Mouse (Mus musculus) MEL (cell line): ENCODE results near the gene Tlx2. TPM values are rescaled to one million over a fixed set of nuclear protein-coding genes. Genes with fewer than 3 reads are reported as not detected.

Experiments used
- DNase-seq: peaks from one replicate; pipeline ENCODE4 v3.0.0; 2011; ENCODE audit warnings: low read depth, low spot score
- H3K27ac ChIP-seq: 2 replicates; pipeline ENCODE4 v1.5.1; 2012; ENCODE audit warnings: low read depth, mild to moderate bottlenecking, control low read depth, low read length, moderate library complexity; ENCODE audit not compliant: control insufficient read depth
- H3K27me3 ChIP-seq, 2 experiments: fragments of 150-350 bp in 1 of 2; sonication (generic) in 1 of 2; 2 replicates each; pipeline ENCODE4 v1.6.1; 2012; ENCODE audit warnings: low read length in 2 of 2, mild to moderate bottlenecking in 2 of 2, improper control_type of control experiment in 1 of 2, moderate library complexity in 1 of 2; ENCODE audit not compliant: insufficient read depth in 2 of 2, control insufficient read depth in 1 of 2
- H3K36me3 ChIP-seq, 2 experiments: 2 replicates each; pipeline ENCODE4 v1.6.1; 2012 to 2014; ENCODE audit warnings: low read length in 2 of 2, improper control_type of control experiment in 1 of 2, inconsistent platforms in 1 of 2, mild to moderate bottlenecking in 1 of 2; ENCODE audit not compliant: insufficient read depth in 2 of 2, control insufficient read depth in 1 of 2
- H3K4me1 ChIP-seq, 2 experiments: fragments of 150-350 bp in 1 of 2; sonication (generic) in 1 of 2; 2 replicates each; pipeline ENCODE4 v1.6.1; 2012; ENCODE audit warnings: low read length in 2 of 2, improper control_type of control experiment in 1 of 2, mild to moderate bottlenecking in 1 of 2; ENCODE audit not compliant: insufficient read depth in 2 of 2, control insufficient read depth in 1 of 2
- H3K4me3 ChIP-seq, 2 experiments: fragments of 150-350 bp in 1 of 2; sonication (generic) in 1 of 2; 2 replicates each; pipeline ENCODE4 v1.5.1; 2012; ENCODE audit warnings: low read depth in 2 of 2, low read length in 2 of 2, mild to moderate bottlenecking in 2 of 2, moderate library complexity in 2 of 2, control low read depth in 1 of 2, improper control_type of control experiment in 1 of 2; ENCODE audit not compliant: control insufficient read depth in 1 of 2, insufficient read depth in 1 of 2
- H3K79me2 ChIP-seq: 2 replicates; pipeline ENCODE4 v1.6.1; 2012; ENCODE audit warnings: mild to moderate bottlenecking, low read length, moderate library complexity; ENCODE audit not compliant: control insufficient read depth, poor library complexity, insufficient read depth
- H3K9ac ChIP-seq: 2 replicates; pipeline ENCODE4 v1.6.1; 2012; ENCODE audit warnings: low read depth, mild to moderate bottlenecking, control low read depth, low read length, moderate library complexity; ENCODE audit not compliant: control insufficient read depth, poor library complexity, severe bottlenecking
- H3K9me3 ChIP-seq: fragments of 150-350 bp; sonication (generic); replicated peaks from 2 replicates; pipeline ENCODE4 v1.6.1; 2012; ENCODE audit warnings: mild to moderate bottlenecking, low read length, improper control_type of control experiment, moderate library complexity; ENCODE audit not compliant: insufficient read depth
- BHLHE40 ChIP-seq: IDR thresholded peaks from 2 replicates; pipeline ENCODE4 v1.6.1; 2012; ENCODE audit warnings: low read depth, mild to moderate bottlenecking, inconsistent platforms, low read length, improper control_type of control experiment, borderline replicate concordance
- CHD1 ChIP-seq: IDR thresholded peaks from 2 replicates; pipeline ENCODE4 v1.6.1; 2012; ENCODE audit warnings: low read depth, mild to moderate bottlenecking, inconsistent platforms, low read length, improper control_type of control experiment
- CHD2 ChIP-seq: IDR thresholded peaks from 2 replicates; pipeline ENCODE4 v1.6.1; 2011; ENCODE audit warnings: low read length, improper control_type of control experiment
- CTCF ChIP-seq, 3 experiments: IDR thresholded peaks in 2 of 3; conservative IDR thresholded peaks in 1 of 3; 2 replicates each; pipeline ENCODE4 v1.5.1; 2011 to 2012; ENCODE audit warnings: low read length in 3 of 3, low read depth in 2 of 3, mild to moderate bottlenecking in 2 of 3, improper control_type of control experiment in 1 of 3, inconsistent platforms in 1 of 3, mixed read lengths in 1 of 3, moderate library complexity in 1 of 3; ENCODE audit not compliant: control insufficient read depth in 1 of 3, insufficient read depth in 1 of 3, poor library complexity in 1 of 3, severe bottlenecking in 1 of 3
- EP300 ChIP-seq, 2 experiments: IDR thresholded peaks; 2 replicates each; pipeline ENCODE4 v1.6.1; 2011; ENCODE audit warnings: improper control_type of control experiment in 2 of 2, low read length in 2 of 2, low read depth in 1 of 2, mild to moderate bottlenecking in 1 of 2
- GABPA ChIP-seq: IDR thresholded peaks from 2 replicates; pipeline ENCODE4 v1.6.1; 2012; ENCODE audit warnings: low read depth, mild to moderate bottlenecking, inconsistent platforms, low read length, improper control_type of control experiment, moderate library complexity
- GATA1 ChIP-seq: IDR thresholded peaks from 2 replicates; pipeline ENCODE4 v1.6.1; 2011; ENCODE audit warnings: low read depth, low read length, improper control_type of control experiment
- HCFC1 ChIP-seq: IDR thresholded peaks from 2 replicates; pipeline ENCODE4 v1.6.1; 2012; ENCODE audit warnings: low read depth, mild to moderate bottlenecking, inconsistent platforms, low read length, improper control_type of control experiment, moderate library complexity
- MXI1 ChIP-seq: IDR thresholded peaks from 2 replicates; pipeline ENCODE4 v1.6.1; 2011; ENCODE audit warnings: mild to moderate bottlenecking, low read depth, low read length, improper control_type of control experiment
- NELFE ChIP-seq: IDR thresholded peaks from 2 replicates; pipeline ENCODE4 v1.6.1; 2011; ENCODE audit warnings: low read depth, low read length, improper control_type of control experiment
- POLR2AphosphoS2 ChIP-seq: IDR thresholded peaks from 2 replicates; pipeline ENCODE4 v1.6.1; 2011; ENCODE audit warnings: low read length, improper control_type of control experiment
- POLR2AphosphoS5 ChIP-seq: IDR thresholded peaks from 2 replicates; pipeline ENCODE4 v1.6.1; 2012; ENCODE audit warnings: low read depth, borderline replicate concordance, mild to moderate bottlenecking, inconsistent platforms, low read length, moderate library complexity, mixed read lengths
- SIN3A ChIP-seq: IDR thresholded peaks from 2 replicates; pipeline ENCODE4 v1.6.1; 2012; ENCODE audit warnings: low read length, improper control_type of control experiment, inconsistent platforms
- SMC3 ChIP-seq: IDR thresholded peaks from 2 replicates; pipeline ENCODE4 v1.6.1; 2011; ENCODE audit warnings: low read depth, low read length, improper control_type of control experiment
- TCF12 ChIP-seq: IDR thresholded peaks from 2 replicates; pipeline ENCODE4 v1.6.1; 2014; ENCODE audit warnings: low read depth, mild to moderate bottlenecking, inconsistent platforms, low read length, improper control_type of control experiment, moderate library complexity
- UBTF ChIP-seq: IDR thresholded peaks from 2 replicates; pipeline ENCODE4 v1.6.1; 2012; ENCODE audit warnings: low read depth, mild to moderate bottlenecking, inconsistent platforms, low read length, improper control_type of control experiment, moderate library complexity, borderline replicate concordance; ENCODE audit not compliant: insufficient read depth
- ZKSCAN1 ChIP-seq: IDR thresholded peaks from 2 replicates; pipeline ENCODE4 v1.6.1; 2012; ENCODE audit warnings: low read depth, mild to moderate bottlenecking, inconsistent platforms, low read length, improper control_type of control experiment, moderate library complexity
- ZMIZ1 ChIP-seq: IDR thresholded peaks from 2 replicates; pipeline ENCODE4 v1.6.1; 2012; ENCODE audit warnings: low read depth, mild to moderate bottlenecking, inconsistent platforms, low read length, improper control_type of control experiment, moderate library complexity
- polyA plus RNA-seq, 2 experiments: library from polyadenylated mRNA; stranded (reverse) in 1 of 2; unstranded in 1 of 2; fragments of >175 nt in 1 of 2; fragments of >200 nt in 1 of 2; gene quantifications; 2 replicates each; pipeline versions ENCODE4 v1.2.1 to v1.2.4; 2012; ENCODE audit warnings: low replicate concordance in 2 of 2, low read depth in 1 of 2; ENCODE audit not compliant: insufficient read length in 2 of 2, insufficient read depth in 1 of 2, missing spikeins in 1 of 2
- total RNA-seq: library from RNA; depleted of rRNA; stranded (reverse); fragments of 300-350 nt; gene quantifications from 2 replicates; pipeline ENCODE4 v1.2.3, GENCODE M21; 2012

The Tlx2 gene
- total and polyA plus RNA-seq, 3 experiments = not detected

DNA sequence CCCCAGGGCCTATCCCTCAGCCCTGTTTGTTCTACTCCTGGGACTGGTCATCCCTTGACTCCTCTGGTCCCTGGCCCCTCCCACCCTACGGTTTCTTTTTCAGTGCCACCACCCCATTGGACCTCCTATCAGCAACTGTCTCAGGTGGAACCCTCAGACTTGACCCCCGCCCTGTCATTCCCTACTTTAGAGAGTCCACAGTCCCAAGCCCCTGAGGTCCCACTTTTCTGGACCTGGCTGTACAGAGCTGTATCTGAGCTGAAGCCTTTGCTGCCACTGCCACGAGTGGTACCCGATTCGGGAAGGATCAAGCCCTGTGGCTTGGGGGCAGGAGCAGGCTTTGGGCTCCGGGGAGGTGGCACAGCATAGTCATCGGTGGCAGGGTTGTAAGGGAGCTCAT, 39.0 kb downstream of the Tlx2 start:
- no peak for DNase-seq
- H3K4me3 ChIP-seq = no peak overlapping the region
- peaks cover 0 to 5% of the 10 kb centered on the region in 2 experiments; a peak in 2 of 4 replicates for H3K4me1 ChIP-seq
- no peak overlapping the region for H3K27ac ChIP-seq
- H3K9ac ChIP-seq = no peak overlapping the region
- H3K36me3 ChIP-seq = peaks cover 0 to 4% of the 10 kb centered on the region in 2 experiments; a peak in 2 of 4 replicates
- H3K79me2 ChIP-seq = peaks cover 9% of the 10 kb centered on the region
- H3K27me3 ChIP-seq = no peaks in the 10 kb centered on the region; a peak in 1 of 4 replicates
- TF ChIP-seq NELFE = no peak
- TF ChIP-seq EP300 (IDR thresholded peaks at IDR 0.05; ENCODE audit: low read depth in 1 of 2, low read length in 2 of 2) = no peak
- no peak for TF ChIP-seq SMC3
- no peak for TF ChIP-seq MXI1
- no peak for TF ChIP-seq TCF12
- no peak for TF ChIP-seq GATA1
- no peak for TF ChIP-seq POLR2AphosphoS2
- no peak for TF ChIP-seq POLR2AphosphoS5
- TF ChIP-seq CHD2 = no peak
- TF ChIP-seq, all 39 proteins: peak for 0
- H3K9me3 ChIP-seq = no peaks in the 10 kb centered on the region

- Histone ChIP-seq H3K4me1 (peaks cover 0 to 5% of the 10 kb centered on the region in 2 experiments; a peak in 2 of 4 replicates), H3K27ac (no peak overlapping the region)
- TF ChIP-seq ZMIZ1 (no peak), GATA1 (no peak), BHLHE40 (no peak), SIN3A (no peak), CHD2 (no peak), HCFC1 (no peak), CTCF (IDR thresholded peaks at IDR 0.05 in 2 of 3, conservative IDR thresholded peaks at IDR 0.05 in 1 of 3; ENCODE audit: control insufficient read depth in 1 of 3, insufficient read depth in 1 of 3, low read depth in 2 of 3, low read length in 3 of 3, poor library complexity in 1 of 3, severe bottlenecking in 1 of 3) (no peak), MXI1 (no peak), GABPA (no peak), UBTF (no peak)
Observed at GRCm38 (mm10) chr6:83029777-83030176, 40.3 kb downstream of the Tlx2 start.

DNA sequence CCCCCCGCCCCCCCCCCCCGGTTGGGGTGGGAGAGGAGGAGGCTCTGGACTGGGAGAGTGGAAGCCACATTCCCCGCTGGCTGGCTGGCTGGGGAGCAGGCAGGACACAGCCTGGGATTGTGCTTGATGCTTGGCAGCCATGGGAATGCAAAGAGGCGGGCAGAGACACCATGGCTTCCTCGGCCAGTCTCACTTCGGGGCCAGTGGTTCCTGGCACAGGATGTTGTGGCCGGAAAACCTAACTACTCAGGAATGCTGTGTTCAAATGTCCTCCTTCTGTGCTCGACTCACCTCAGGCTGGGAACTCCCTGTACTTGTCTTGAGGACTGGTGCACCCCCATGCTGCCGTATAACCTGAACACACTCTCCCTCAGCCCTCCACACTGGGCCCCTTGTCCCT, 42.4 kb downstream of the Tlx2 start:
- Histone ChIP-seq H3K4me1 (peaks cover 4 to 11% of the 10 kb centered on the region in 2 experiments), H3K9me3 (no peaks in the 10 kb centered on the region), H3K4me3 (no peak overlapping the region), H3K36me3 (peaks cover 0 to 8% of the 10 kb centered on the region in 2 experiments; a peak in 2 of 4 replicates), H3K9ac (no peak overlapping the region), H3K27me3 (no peaks in the 10 kb centered on the region), H3K27ac (no peak overlapping the region), H3K79me2 (peaks cover 4% of the 10 kb centered on the region)
- TF ChIP-seq CHD1 = no peak
- TF ChIP-seq HCFC1 = no peak
- TF ChIP-seq GABPA = no peak
- TF ChIP-seq ZKSCAN1 = no peak
- DNase-seq = no peak

More at GRCm38 (mm10) chr6:83029777-83030176, 40.3 kb downstream of the Tlx2 start:
- Histone ChIP-seq H3K4me3 (no peak overlapping the region), H3K36me3 (peaks cover 0 to 4% of the 10 kb centered on the region in 2 experiments; a peak in 2 of 4 replicates), H3K27me3 (no peaks in the 10 kb centered on the region), H3K79me2 (peaks cover 9% of the 10 kb centered on the region), H3K9ac (no peak overlapping the region), H3K9me3 (no peaks in the 10 kb centered on the region)
- no peak for DNase-seq
